Mouse (Mus musculus): Measurements from ENCODE around the gene Dgkg.

GRCm38 (mm10) chr16:22527499-22527939, 129.5 kb downstream of the Dgkg start:
- TF ChIP-seq POLR2A (IDR thresholded peaks at IDR 0.05; ENCODE audit: borderline replicate concordance, insufficient read depth, low read length) (no peak), CTCF (IDR thresholded peaks at IDR 0.05; ENCODE audit: borderline replicate concordance, insufficient read depth, low read depth, low read length) (no peak)

Measured in cerebellum, adult 2 months (tissue).